Mouse (Mus musculus) kidney, adult 9 months (tissue): ENCODE data around the gene Pnmal1.
A peak's percentile ranks its signal among the peaks of the same experiment; 100 is the strongest.

Source experiments
- DNase-seq: peaks from one replicate; pipeline ENCODE4 v3.0.0; 2022

Gene Pnmal1

GRCm38 (mm10) chr7:16924037-16924834 lies 35.2 kb upstream of the Pnmal1 start, which contains the start of gene Calm3:
Gene Calm3, minus strand, starts transcription at chr7:16924114.
- peak; percentile 100 for DNase-seq

- no peak for DNase-seq
Observed at GRCm38 (mm10) chr7:16928341-16928740, 31.1 kb upstream of the Pnmal1 start.

- peak; percentile 78 for DNase-seq
Observed at GRCm38 (mm10) chr7:16930850-16931249, 28.6 kb upstream of the Pnmal1 start.

DNA sequence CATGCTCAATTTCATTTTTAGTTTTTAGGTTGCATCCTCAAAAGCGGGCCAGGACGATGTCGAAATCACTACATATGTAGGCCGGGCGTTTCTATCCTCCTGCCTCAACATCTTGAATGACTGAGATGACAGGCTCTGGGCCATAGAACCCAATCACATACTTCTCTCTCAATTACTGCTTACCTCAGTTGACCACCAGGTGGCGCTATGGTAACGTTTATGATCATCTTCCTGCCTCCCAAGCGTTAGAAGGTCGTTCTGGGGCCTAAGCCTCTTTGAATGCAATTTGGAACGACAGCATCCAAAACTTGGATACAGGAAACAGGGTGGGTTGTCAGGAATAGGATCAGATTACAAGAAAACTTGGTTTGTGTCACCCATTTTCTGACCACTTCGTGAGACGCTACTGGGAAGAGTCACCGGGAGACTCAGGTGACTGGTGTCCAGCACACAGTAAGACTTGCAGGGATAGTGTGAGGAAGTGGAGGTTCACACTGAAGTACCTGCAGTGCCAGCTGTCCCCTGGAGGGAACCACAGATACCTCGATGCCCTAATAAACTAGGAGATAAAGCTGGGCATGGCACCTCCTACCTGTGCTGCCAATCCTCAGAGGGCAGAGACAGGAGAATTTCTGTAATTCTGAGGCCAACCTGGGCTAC lies 27.4 kb upstream of the Pnmal1 start:
- peak; percentile 89 for DNase-seq

DNA sequence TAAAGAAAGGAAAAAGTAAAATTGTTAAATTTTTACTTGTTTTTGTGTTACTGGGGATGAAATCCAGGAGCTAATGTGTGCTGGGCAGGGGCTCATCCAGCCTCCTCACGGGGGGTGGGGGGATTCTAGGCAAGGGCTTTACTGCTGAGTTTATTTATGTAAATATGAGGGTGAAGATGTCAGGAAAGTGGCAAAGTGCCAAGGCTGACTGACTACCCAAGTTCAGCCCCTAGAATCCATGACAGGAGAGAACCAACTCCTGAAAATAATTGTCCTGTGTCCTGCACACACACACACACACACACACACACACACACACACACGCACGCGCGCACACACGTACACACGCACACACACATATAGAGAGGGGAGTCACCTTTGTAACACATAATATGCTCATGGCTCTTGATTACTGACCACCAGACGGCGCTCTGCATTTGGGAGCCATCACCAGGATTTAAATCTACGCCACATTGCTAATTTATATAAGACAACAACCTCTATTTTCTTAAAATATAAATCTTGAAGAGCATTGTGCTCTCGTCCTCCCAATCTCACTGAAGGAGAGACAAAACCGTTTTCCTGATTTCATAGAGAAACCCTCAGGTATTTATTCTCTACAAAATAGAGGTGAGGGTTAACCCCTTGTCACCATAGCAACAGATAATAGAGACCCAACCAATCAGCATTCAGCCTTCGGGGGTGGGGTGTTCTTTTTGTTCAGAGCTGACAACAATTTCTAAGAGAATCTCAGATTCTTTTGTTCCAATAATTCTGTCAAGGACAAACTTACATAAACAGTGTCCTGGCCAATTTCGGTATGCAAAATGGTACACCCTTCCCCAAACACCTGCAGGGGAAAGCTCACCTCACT lies 26.5 kb upstream of the Pnmal1 start:
- peak; percentile 52 for DNase-seq

DNA sequence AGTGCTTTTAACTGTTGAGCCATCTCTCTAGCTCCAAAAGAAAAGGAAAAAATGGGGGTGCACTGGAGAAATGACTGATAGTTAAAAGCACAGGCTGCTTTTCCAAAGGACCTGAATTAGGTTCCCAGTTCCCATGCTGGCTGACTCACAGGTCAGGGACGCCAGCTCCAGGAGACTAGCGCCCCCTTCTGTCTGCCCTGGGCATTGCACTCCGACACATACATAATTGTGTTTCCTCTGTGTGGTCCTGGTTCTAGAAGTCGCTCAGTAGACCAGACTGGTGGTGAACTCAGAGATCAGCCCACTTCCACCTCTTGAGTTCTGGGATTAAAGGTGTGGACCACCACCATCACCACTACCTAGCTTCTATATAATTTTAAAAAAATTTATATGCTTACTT lies 22.2 kb upstream of the Pnmal1 start:
- no peak for DNase-seq

GRCm38 (mm10) chr7:16938117-16938791 lies 21.2 kb upstream of the Pnmal1 start:
- DNase-seq: no peak

DNA sequence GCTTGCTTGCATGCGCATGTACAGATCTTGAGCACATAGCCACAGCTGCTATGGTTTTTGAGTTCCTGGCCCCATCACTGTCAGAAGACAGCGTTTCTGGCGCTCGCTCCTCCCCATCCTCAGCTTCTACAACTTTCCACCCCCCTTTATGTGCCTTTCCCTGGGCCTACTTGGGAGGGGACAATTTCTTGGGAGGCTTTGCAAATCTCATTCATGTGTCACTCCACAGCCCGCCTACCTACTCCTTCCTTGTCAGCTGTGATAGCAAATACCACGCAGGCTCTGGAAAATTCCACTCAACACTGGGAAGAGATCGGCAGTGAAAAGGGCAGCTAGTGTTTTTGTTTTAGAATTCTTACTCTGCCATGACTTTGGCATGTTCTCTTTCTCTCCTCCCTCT lies 19.2 kb upstream of the Pnmal1 start:
- no peak for DNase-seq

GRCm38 (mm10) chr7:16942861-16943260 lies 16.6 kb upstream of the Pnmal1 start:
- no peak for DNase-seq

- DNase-seq: peak; percentile 68
Observed at GRCm38 (mm10) chr7:16944061-16944807, 15.2 kb upstream of the Pnmal1 start, which contains the start of gene Pnmal2. Gene Pnmal2, plus strand, starts transcription at chr7:16944682.

DNA sequence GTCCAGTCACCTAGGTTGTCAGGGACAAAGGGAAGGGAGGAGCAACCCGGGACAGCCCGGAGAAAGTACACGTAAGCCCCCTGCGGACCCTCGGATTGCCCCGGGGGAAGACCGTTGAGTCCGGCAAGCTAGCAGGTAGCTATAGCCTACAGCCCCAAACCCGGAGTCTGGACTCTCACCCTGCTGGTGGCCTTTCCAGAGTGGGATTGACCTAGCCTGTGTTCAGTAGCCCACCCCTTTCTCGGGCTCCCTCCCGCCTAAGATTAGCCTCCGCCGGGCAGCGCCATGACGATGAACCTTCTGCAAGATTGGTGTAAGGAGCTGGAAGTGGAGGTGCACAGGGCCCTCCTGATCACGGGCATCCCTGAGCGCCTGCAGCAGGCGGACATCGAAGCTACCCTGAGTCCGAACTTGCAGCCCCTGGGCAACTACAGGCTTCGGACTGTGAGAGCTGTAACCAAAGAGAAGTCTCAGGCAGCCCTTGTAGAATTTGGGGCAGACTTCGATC lies 14.6 kb upstream of the Pnmal1 start:
- DNase-seq: no peak

GRCm38 (mm10) chr7:16945419-16945818 lies 14.1 kb upstream of the Pnmal1 start:
- no peak for DNase-seq

DNA sequence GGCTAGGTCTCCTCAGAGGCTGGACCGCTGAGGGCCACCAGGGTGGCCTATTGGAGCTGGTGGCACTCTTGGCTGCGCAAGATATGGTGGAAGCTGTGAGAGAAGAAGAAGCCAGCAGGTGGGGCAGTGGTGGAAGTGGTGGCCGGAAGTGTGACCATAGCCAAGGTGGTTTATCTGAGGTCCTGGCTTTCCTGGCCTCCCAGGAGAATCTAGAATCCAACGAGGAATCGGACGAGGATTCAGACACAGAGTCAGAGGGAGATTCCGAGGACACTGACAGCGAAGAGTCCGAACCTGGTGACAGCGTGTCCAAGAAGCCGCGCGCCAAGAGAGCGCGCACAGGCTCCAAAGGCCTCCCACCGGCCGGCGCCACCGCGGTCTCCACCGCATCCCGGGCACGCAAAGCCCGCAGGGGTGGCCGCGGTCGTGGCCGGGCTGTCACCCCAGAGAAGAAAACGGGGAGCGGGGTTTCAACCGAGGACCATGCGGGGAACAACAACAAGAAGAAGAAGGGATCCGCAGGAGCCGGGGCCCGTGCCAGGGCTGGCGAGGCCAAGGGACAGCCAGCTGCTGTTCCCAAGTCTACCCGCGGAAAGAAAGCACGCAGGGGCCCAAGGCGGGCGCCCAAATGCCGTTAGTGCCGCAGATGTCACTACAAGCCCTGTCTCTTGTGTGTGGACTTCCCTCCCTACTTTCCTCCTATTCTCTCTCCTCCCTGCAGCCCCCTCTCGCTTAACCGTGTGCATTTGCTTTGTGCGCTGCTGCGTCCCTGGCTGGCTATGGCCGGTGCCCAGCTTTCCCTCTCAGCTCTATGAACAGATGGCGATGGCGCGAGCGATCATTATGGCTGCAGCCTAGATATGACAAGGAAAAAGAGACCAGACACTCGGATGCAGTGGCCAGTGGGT lies 12.8 kb upstream of the Pnmal1 start:
- no peak for DNase-seq

- no peak for DNase-seq
Observed at GRCm38 (mm10) chr7:16947349-16947895, 12.1 kb upstream of the Pnmal1 start.

DNA sequence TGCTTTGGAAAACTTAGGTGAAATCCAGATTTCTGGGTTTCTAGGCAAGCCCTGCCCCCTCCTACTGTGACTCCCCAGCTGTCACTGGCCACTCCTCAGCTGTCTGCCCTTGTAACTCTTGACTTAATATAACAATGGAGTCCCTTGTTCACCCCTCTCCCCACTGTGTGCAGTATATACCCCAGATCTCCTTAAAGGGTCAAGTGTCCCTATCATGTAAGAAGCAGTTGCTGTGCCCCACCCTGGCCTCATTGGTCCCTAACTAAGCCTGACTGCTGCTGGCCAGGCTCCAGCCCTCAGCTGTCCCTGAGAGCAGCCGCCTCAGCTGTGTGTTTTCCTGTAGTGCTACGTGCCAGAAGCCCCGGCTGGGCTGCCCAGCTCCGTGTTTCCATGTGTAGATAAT lies 11.5 kb upstream of the Pnmal1 start:
- no peak for DNase-seq

GRCm38 (mm10) chr7:16948923-16949458 lies 10.5 kb upstream of the Pnmal1 start:
- DNase-seq: no peak

DNA sequence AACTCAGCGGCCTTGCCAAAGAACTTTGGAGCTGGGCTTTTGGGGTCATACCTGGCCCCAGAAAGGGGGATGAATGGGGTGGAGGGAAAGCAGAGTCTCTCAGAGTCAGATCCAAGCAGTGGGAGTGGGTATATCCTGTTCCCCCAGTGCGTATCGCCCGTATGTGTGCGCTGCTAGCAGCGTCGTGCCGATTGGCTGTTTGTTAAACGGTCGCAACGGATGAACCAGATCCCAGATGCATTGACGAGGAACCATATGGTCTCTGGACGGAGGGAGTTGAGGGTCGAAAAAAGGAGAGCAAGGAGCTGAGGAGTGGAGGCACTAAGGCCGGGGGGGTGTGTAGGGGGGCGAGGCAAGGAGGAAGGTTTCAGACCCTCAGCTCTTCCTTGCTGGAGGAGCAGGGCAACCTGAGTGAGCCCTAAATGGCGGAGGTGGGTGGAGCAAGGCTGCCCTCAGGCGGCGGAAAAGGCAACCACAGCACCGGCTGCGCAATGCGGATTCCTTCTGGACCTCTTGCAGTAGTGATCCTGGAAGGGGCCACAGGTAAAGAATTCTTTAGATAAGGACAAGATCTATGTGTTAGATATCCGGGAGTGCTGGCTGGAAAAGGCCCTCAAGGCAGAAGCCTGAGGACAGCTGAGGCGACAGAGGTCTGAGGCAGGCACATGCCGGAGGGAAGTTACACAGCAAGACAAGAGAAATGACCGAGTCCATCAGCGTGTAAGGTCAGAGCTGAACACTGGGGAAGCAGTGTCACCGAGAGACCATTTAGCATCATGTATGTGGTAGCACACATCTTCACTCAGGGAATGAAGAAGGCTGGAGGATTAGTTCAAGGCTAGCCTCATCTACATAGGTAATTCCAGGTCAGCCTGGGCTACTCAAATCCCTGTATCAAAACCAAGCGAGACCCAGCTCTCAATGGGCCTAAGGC lies 9.3 kb upstream of the Pnmal1 start:
- peak; percentile 74 for DNase-seq

- DNase-seq: peak; percentile 75
Observed at GRCm38 (mm10) chr7:16950861-16951635, 8.4 kb upstream of the Pnmal1 start.
